Mouse (Mus musculus): ENCODE data around the gene Ankrd9.

Ankrd9 gene

DNA sequence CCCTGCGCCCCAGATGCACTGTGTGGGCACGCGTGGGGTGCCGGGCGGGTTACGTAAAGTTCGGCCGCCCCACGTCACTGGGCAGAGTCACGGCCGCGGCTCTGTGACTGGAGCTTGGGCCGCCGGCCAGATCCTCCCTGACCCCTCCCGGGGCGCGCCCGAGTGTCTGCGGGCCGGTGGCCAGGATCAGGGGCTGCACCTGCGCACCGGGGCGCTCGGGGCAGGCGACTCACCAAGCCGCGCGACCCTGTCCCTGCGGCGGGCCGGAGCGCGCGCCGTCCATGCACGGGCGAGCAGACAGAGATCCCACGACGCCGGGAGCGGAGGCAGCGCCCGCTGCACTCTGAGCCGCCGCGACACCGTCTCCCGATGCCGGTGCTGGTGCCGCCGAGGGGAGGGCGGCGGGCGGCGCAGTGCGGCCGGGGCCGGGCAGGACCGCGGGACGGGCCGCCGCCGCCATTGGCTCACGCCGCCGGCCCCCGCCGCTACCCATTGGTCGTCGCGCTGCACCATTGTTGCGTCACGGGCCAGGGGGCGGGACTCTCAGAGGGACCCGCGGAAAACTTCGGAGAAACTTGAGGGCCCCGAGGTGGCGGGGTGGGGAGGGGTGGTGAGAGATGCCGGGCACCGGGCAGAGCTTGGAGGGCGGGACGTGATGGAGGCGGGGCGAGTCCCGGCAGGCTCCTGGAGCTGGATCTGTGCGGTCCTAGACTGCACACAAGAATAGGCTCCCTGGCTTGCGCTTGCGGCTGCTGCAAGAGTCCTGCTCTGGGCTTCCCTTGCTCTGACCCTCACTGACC lies at the start of gene Ankrd9:
TSS of gene Ankrd9 (minus strand) at position 434 of the 800 bp plus-strand sequence.
- peak; percentile 83 for DNase-seq (ENCODE audit: extremely low read depth, low read depth)

DNA sequence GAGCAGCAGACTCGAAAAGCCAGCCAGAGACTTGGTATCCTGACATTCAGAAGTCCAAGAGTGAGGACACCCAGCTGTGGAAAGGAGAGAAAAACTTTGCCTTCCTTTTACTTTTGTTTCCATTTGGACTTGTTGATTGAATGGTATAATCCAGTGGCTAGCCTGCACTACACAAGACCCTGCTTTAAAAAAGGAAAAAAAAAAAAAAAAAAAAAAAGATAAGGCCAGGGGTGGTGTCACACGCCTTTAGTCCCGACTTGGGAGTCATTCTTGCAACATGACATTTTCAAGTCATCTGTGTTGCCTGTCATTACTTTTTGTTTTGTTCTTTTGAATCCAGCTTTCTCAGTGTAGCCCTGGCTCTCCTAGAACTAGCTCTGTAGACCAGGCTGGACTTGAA lies 42.7 kb upstream of the Ankrd9 start:
- DNase-seq (ENCODE audit: extremely low read depth, low read depth), result no peak

DNA sequence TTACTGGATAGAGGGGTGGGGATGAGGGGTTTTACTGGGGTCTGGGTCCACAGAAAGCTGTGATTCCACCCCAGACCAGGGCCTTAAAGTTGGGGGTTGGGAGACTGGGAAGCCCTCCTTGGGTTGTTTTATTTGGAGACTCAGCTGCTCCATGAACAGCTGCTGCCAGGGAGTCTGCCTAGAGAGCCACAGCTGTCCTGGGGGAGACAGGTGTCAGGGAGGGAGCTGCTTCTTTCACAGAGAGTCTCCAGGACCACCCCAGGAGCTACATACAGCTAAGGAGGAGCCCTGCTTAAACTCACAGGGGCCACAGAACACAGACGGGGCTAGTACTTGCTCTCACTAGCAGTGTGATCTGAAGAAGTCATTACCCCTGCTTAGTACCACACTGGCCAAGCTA lies 42.3 kb upstream of the Ankrd9 start:
- no peak for DNase-seq (ENCODE audit: extremely low read depth, low read depth)

DNA sequence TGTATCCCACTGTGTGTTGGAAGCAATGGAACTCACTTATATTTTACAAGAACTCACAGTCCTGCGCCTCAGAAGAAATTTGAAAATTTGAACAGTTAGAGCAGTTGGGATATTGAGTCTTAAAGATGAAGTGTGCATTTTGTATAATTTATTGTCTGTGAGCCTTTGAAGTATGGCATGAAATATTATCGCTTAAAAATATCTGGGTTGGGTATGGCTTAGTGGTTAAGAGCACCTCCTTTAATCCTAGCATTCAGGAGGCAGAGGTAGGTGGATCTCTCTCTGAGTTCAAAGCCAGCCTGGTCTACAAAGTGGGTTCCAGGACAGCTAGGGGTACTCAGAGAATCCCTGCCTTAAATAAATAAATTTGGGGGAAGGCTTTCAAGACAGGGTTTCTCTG lies 40.2 kb upstream of the Ankrd9 start:
- DNase-seq (ENCODE audit: extremely low read depth, low read depth), result no peak

DNA sequence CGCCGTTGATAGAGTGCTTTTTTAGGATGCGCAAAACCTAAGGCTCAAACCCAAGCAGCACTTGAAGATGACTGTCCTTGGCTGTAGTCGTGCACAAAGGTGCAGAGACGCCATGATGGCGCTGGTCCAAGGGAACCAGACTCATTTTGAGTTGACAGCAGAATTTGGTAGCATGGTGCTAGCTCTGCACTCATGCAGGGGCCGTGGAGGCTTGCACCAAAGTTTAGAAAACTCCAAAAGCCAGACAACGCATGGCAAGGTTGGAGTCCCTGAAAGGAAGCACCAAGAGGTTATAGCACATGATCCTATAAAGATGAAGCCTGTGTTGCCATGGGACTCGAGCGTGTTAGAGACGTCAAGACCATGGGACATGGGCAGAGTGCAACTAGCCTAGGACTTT lies 39.2 kb upstream of the Ankrd9 start:
- no peak for DNase-seq (ENCODE audit: extremely low read depth, low read depth)

DNA sequence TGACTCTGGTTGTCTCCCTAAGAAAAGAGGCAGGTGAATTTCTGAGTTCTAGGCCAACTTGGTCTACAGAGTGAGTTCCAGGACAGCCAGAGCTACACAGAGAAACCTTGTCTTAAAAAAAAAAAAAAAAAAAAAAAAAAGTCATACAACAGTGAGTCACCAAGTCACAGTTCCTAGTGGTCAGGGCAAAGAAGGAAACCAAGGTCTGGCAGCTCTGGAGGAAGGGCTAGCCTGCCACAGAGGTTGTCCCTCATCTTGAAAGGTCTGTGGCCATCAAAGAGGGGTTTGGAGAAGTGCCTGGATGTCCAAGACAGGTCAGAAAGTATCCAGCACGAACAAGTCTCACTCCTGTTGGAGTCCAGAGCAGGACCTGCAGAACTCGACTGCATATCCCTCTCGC lies 38.0 kb upstream of the Ankrd9 start:
- DNase-seq (ENCODE audit: extremely low read depth, low read depth), result no peak

DNA sequence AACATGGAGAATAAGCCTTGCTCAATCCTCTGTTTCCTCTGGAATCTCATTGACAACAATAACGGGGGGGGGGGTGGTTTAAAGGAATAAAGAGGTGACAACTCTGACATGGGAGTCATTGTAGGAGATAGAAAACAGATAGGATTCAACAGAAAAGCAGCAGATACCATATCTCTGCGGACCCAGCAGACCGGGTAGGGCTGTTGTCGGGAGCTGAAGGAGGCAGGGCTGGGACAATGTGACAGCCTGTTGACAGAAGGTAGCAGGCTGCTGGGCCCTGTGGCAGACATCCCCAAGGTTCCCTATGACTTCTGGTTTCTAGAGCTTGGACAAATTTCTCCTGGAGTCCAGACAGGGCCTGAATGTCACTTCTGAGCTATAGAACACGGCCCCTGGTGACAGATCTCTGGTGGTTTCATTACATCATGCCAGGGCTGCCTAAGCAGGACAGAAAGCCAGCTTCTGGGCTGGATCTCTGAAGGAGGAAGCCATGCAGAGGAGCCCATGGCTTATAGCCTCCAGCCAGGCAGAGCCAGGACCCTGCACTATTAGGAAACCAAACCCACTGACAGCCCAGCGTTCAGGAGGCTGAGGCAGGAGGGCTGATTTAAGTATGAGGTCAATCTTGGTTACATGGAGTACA lies 30.9 kb upstream of the Ankrd9 start:
- DNase-seq (ENCODE audit: extremely low read depth, low read depth), result peak; percentile 27

DNA sequence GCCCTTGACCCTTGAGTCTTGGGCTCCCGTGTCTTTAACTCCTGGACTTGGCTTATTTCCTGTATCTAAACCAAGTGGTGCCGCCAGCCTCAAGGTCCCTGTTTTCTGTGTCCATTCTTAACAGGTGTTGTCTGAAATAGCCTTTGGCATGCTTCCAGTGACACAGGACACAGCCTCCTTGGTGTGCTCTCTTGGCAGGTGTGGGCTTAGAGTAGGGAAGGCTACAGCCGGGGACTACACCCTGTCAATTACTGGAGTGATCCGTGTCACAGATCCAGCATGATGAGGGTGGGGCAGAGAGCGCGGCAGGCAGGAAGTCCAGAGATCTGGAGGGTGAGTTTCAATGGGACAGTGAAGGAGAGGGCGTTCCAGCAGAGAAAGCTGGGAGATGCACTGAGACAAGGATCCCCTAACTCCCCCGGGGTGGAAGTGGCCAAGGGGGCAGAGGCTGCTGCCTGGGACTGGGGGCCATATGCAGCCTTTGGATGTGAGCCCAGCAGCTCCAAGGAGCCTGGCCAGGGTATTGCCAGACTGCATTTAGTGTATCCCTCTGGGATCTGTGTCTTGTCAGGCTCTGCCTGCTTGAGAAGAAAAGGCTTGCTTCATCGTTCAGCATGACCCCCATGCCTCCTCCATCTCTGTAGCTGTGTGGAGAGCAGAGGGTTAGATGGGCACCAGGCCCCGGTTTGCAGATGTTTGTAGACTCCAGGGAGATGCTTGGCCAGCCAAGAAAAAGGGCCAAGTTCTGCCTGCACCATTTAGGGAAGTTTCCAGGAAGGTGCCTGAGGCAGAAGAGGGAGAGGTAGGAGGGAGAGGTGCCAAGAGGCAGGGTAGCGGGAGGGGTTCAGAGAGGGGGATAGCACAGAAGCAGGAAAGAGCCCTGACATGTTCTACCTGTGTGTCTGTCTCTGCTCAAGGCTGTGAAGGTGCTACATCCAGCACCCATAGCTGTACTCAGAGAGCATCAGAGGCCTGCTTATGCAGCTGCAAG lies 30.0 kb upstream of the Ankrd9 start:
- no peak for DNase-seq (ENCODE audit: extremely low read depth, low read depth)

DNA sequence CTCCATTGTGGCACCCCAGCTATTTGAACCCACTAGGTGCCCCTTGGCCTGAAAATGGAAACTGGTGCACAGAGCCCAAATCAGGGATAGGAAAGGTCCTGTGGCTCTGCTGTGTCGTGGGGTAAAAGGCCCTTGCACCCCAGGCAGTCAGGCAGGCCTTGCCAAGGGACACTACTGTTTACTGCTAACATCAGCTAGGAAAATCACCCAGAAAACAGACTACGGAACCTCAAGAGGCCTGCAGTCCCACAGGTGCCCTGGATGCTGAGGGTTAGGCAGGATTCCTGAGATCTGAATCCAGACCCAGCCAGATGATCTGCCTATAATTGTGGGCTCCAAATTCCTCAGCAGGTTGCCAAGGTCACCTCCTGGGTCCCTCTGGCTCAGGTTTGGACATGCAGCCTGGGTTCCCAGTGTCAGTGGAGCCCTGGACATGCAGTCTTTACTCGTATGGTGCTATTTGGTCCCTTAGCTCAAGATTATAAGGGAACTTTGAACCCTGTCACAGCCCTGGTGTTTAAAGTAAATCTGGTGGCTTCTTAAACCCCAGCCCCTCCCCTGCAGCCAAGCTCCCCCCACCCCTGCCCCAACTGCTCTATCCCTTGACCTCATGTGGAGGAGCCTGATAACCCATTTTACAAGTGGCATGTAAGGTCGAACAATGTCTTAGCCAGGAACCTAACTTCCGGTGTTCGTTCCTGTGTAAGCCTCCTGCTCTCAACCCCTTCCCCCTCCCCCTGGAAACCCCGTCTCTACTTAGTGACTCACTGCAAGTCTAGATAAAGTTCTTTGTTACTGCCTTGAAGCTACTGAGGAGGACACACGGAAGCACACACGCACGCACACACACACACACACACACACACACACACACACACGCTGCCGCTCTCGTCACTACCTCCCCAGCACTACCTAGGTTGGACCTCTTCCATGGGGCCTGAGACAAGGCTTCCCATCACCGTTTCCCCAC lies 28.6 kb upstream of the Ankrd9 start:
- DNase-seq (ENCODE audit: extremely low read depth, low read depth), result peak; percentile 95

DNA sequence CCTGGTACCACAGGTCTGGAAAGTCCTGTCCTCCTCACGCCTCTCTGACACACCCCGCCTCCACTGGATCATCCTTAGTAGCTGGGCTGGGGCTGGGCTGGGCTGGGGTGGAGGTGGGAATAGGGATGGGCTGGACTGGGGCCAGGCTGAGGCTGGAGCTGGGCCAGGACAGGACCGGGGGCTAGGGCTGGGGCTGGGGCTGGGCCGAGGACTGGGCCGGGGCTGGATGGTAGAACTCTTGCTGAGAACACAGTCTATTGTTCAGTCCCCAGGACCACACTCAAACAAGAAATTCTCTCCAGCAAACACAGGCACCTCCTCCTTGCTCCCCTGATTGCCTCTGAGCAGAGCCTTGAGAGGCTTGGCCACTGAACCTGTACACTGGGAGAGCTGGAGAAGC lies 27.5 kb upstream of the Ankrd9 start:
- DNase-seq (ENCODE audit: extremely low read depth, low read depth), result no peak

DNA sequence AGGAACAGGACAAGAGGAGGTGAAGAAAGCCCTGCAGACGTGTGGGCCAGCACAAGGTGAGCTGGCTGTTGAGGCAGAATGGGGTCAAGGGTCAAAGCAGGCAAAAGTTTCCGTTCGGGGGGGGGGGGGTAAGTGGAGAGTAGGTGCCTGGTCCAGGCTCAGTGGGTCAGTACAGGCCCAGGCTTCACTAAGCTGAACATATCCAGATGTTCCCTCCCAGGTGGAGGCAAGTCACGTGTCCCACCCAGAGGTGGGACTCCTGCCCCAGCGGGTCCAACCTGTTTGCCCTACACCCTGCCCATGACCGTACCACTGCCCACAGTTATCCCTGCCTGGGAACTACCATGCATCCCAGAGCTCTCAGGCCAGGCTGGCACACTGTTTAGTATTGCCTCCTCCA lies 27.0 kb upstream of the Ankrd9 start:
- DNase-seq (ENCODE audit: extremely low read depth, low read depth), result no peak

DNA sequence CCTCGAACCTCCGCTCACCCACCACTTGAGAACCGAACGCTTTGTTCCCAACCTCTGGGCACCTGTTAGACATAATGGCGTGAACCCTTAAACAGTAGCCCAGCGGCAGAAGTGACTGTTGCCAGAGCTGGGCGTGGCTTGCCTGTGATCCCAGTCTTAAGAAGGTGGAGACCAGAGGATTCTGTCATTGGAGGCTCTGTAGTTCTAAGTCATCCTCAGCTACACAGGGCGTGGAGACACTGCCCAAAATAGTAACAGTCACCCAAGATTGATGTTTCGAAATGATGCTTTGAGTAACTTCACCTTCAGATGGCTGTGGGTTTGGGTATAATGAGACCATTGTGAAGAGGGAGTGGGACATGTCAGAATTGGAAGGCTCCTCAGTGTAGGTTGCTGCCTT lies 25.3 kb upstream of the Ankrd9 start:
- no peak for DNase-seq (ENCODE audit: extremely low read depth, low read depth)

DNA sequence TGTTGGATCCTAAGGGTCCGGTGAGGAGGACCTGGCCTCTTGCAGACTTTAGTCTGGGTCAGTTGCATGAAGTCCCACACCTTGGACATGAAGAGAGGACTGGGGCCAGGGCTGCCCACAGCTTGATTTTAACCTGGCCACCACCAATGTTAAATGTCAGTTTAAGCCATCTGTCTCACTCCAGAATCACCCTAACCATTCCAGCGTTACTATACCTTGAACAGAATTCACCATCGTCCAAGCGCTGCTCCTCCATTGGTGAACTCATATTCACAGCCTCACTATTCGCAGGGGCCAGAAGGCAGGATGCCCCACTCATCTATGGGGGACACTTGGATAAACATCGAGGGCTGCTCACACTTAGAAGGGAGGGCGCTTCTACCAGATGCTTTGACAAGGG lies 22.1 kb upstream of the Ankrd9 start:
- DNase-seq (ENCODE audit: extremely low read depth, low read depth), result no peak

DNA sequence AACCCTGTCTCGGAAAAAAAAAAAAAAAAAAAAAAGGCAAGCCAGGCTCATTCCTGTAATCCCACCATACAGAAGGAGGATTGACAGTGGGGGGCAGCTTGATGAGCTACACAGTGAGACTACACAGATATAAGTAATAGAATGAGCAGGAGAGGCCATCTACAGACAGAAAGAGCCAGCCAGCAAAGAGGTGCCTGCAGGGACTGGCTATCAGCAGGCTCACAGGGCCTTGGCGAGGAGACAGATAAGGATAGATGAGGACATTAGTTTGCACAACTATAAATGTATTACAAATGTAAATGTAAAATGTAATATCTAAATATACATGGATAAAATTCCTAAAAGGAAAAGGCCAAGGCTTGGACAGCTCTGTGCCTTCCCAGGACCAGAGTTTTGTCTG lies 21.0 kb upstream of the Ankrd9 start:
- DNase-seq (ENCODE audit: extremely low read depth, low read depth), result no peak

DNA sequence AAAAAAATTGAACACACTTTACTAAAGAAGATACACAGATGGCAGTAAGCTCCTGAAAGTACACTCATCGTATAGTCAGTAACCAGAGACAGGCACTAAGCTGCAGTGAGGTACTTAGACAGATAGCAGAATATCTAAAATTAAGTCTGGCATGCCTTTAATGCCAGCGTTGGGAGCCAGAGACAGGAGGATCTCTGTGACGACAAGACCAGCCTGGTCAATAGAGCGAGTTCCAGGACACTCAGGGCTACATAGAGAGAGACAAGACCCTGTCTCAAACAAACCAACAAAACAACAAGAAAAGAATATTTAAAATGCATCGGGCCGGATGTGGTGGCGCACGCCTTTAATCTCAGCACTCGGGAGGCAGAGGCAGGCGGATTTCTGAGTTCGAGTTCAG lies 19.3 kb upstream of the Ankrd9 start:
- DNase-seq (ENCODE audit: extremely low read depth, low read depth), result no peak

DNA sequence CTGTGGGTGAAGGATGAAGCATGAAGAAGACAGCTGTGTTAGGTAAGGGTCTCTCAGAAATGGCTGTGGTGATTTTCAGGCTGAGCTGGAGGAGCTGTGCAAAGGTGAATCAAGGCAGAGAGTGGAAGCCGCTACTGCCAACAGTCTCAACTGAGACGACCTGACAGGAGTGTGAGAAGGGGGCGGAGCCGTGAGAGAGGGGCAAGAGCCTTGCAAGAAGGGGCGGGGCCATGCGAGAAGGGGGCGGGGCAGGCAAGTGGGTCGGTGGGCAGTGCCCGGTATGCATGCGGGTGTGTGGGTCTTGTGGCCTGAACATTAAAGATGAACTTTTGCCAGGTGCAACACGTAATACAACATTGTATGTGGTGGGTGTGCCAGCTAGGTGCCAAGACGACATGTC lies 15.8 kb upstream of the Ankrd9 start:
- DNase-seq (ENCODE audit: extremely low read depth, low read depth), result no peak

DNA sequence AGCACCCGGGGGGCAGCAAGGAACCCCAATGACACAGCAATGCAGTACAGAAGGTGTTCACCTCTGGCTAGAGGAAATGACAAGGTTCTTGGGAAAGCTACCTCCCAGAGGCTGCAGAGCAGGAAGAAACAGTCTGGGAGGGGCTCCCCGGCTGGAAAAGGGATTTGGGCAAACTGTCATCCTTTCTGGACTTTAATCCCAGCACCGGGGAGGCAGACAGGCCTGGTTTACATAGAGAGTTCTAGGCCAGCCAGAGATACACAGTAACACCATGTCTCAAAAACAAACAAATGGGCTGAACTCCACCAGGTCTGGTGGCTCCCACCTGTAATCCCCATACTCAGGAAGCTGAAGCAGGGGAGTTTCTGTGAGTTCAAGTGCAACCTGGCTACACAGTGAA lies 14.4 kb upstream of the Ankrd9 start:
- DNase-seq (ENCODE audit: extremely low read depth, low read depth), result no peak

DNA sequence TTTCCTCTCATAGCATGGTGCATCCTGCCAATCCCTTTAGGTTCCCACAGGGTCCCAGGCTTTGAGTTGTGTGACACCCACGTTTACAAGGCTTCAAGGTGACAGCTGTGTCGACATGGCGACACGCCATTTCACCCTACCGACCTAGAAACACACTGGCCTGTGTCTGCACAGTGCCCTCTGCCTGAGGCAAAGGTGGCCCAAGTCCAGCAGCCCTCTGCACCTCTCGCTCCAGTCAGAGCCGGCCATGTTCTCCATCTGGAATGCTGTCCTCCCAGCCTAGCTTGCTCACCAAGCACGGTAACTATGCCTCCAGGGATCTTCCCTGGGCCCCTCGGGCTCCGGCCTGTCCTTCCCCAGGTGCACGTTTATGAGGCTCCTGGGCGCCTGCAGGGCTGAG lies 13.9 kb upstream of the Ankrd9 start:
- DNase-seq (ENCODE audit: extremely low read depth, low read depth), result no peak

DNA sequence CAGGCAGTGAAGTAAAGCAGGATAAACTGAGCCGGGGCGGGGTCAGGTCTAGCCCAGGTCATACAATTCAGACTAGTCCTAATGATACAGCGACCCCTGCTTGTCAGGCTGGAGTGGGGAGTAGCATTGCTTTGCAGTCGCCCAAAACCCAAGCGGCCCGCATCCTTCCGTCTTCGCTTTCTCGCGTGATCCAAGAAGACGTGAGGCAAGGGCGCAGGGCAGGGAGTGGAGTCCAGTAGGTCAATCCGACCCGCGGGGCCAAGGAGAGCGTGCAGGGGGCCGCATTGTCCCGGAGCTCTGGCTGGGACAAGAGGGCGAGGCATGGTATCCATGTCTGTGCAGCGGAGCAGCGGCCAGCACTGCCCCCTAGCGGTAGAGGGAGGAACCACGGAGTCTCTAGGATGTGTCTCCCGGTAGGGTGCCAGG lies 13.3 kb upstream of the Ankrd9 start:
- peak; percentile 87 for DNase-seq (ENCODE audit: extremely low read depth, low read depth)

DNA sequence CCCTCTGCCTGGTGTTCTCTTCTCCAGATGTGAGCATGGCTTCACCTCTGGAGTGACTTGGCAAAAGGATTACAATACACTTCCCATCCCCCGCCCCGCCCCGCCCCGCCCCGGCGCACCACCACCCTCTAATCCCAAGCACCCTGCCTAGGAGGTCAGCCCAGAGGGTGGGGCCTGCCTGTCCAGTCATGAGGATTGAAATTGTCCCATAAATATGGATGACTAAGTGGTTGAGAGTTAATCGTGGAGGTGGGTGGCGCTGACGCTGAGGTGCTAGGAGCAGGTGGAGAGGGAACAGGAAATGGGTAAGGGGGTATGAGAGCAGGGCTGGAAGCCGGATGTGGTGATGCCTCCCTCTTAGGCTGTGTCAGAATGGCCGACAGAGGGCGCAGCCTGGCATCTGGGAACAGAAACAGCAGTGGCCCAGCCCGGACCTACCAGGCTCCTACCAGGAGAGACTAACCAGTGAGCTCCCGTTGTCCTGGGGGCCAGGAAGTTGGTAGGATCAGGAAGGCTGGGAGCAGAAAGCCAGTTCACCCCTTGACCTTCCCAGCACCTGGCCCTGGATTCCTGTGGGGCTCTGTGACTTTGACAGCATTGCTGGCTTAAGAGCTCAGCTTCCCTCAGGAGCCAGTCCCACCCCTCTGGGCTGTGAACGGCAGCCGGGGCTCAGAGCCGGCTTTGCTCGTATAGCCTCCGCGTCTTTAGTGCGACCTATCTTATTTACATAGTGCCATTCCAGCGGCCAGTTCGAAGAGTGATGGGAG lies 12.7 kb upstream of the Ankrd9 start:
- peak; percentile 87 for DNase-seq (ENCODE audit: extremely low read depth, low read depth)

Data from MEL-GATA-1-ER (cell line).